Mouse (Mus musculus) CH12F3 (cell line): ENCODE measurements around the gene Siglecg.
"Not testable (repeated sequence)": the region's sequence is repeated elsewhere in the genome, so short reads cannot be mapped to it uniquely, and the experiment has no call there.

Source experiments
- in situ Hi-C: fragments of 300-500 bp; cut with MboI; formaldehyde crosslinking; loops from 2 replicates; pipeline ENCODE4 v1.14.3; 2020; ENCODE audit warnings: low sequenced_read_pairs

The Siglecg gene

DNA sequence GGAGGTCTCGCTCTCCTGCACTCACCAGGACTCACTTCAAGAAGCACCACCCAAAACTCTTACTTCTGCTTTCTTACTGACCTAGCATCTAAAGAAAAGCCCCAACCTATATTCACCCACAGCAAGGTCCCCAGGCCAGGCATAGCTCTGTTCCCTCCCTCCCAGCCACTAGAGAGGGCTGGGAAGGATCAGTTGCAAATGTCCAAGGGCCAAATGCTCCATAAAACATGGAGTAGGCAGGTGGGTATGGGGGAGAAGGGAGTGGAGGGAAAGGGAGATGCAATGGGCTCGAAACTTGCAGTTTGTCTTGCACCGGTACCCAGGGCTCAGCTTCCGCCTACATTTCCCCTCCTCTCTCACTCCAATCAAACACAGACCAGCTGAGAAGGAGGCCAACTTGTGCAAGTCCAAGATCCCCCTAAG lies at the start of gene Siglecg:
Gene Siglecg (plus strand): TSS at position 74 of the 423 bp plus-strand sequence.
- in situ Hi-C loops, result no loop called here

DNA sequence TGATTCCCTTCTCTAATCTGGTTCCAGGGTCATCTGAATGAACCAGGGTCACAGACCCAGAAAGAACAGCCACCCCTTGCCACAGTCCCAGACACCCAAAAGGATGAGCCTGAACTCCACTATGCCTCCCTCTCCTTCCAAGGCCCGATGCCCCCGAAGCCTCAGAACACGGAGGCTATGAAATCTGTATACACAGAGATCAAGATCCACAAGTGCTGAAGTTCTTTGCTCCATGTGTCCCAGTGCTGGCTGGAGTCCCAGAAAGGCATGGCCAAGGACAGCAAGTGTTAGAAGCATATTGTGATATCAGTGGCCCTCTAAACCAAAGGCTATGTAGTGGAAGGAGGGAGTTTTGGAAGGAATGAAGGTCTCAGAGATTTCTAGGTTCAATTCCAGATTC lies 49.4 kb upstream of the Siglecg start:
- in situ Hi-C loops, result no loop called here

DNA sequence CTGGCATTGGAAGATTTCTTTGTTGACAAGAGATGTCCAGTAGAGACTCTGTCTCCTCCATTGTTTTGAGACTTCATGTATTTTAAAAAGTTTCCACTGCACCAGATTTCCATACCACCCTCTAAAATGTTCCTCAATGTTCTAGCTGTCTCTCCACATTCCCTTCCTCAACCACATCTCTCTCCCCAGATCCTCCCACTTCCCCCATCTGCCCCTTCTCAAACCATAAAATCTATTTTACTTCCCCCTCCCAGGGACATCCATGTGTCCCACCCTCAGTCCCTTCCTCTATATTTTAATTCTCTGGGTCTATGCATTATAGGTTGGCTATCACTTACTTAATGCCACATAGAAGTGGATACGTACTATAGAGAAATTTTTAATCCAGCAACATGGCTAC lies 46.6 kb upstream of the Siglecg start:
- in situ Hi-C loops, result no loop called here

DNA sequence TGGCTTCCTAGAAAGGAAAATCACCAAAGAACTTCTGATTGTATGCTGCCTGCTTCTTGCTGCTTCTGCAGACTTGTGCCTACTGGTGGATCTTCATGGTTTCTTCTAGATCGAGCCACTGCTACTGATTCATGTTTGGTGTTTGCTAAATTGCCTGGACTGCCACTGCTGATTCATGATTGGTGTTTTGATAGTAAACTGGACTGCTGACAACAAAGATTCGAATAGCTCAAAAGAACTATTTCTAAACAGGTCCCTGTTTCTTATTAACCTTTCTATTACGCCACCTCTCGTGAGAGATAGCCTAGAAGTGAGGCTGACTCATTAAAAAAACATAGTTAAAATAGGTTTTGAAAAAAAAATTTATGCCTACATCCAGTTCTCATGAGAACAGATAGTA lies 46.0 kb upstream of the Siglecg start:
- in situ Hi-C loops, result no loop called here

DNA sequence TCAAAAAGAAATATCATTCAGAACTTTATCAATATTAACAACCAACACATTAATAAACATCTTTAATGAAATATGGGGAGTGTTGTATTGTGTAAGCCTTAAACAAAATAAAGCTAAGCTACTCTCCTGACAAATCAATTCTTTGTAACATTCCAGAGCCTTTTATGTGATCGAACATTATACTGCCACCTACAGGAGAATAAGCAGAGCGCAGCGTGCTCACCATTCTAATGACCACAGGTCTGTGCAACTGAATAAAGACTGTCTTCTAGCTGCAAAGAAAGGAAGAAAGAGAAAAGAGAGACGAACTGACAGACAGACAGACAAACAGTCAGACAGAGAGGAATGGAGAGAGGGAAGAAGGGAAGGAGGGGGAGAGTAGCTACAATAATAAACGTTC lies 29.8 kb upstream of the Siglecg start:
- in situ Hi-C loops, result loop anchor here (10.0 kb wide), 1 partner anchor 57 kb away; the partner anchor contains the start of gene Nkg7

DNA sequence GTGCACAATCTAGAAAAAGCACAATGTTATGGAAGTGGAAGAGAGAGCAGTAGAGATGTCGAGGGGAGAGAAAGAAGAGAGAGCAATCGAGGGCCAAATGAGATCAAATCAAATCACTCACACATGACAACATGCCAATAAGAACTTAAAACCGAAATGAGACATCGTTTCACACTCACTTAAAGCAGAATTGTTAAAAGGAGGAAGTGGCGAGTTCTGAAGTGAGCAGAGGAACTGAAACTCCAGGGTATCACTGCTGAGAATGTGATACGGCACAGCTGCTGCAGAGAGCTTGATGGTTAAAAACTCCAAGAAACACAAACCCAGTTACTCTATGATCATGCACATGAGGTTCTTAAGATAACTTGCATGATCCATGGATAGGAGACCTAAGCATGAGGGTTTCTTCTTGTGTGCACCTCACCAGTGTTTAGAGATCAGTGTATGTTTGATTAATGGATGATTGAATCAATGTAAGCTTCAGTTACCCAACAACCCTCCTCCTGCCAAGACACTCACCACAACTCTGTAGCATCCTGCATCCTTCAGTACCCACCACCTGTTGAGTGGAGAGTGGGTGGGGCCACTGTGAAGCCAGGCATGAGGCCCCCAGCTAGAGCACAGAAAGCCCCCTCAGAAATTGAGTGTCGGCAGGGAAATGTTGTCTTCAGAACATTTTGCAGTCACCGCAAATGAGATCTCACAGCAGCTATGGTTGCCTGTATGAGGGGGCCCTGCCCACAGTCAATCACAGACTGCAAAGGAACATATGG lies 15.5 kb upstream of the Siglecg start:
- in situ Hi-C loops, result no loop called here

DNA sequence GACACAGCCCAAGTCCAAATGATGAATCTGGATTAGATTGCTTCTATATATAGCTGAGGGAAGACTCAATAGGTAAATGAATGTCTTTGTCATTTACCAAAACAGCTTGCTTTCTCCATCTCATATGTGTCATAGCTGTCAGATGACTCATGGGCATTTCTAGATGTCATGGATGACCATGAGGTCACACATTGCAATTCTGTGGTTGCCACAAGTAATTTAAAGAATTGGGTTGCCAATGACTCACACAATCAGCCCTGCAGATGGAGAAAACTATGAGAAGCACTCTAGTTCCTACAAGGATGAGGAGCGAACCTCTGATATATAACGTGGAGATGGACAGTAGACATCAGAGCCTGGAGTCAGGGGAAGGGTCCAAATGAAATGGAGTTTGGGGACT lies 8.5 kb upstream of the Siglecg start:
- in situ Hi-C loops, result no loop called here

DNA sequence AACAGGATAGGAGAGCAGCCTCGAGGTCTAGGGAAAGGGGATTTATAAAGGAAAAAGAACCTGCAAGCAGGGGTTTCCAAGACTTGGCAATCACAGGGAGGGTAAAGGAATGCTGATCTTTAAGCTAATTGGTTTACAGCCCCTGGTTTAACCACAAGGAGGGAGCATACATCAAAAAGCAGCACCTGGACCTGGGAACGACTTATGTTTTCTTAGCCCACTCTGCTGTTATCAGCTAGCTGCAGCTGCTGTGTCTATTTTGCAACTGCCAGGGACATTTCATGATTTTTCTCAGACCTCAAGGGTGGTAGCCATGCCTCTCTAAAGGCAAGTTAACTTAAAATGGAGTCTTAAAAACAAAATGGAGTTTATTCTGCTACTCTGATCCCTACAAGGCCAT lies 5.3 kb upstream of the Siglecg start:
- in situ Hi-C loops, result no loop called here

DNA sequence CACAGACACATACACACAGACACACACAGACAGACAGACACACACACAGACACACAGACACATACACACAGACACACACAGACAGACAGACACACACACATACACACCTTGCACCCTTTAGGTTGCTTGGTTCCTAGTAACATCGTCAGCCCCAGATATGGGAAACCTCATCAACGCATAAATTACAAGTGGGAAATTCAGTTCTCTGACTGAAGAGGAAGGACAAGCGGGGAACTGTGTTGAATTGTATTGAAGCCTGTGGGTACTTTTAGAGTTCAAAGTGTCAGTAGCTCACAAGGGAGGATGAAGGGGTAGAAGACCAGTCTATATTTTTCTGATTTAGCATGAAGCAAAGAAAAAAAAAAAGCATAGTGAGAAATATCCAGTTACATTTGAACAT lies 431 bp upstream of the Siglecg start:
- in situ Hi-C loops, result no loop called here

DNA sequence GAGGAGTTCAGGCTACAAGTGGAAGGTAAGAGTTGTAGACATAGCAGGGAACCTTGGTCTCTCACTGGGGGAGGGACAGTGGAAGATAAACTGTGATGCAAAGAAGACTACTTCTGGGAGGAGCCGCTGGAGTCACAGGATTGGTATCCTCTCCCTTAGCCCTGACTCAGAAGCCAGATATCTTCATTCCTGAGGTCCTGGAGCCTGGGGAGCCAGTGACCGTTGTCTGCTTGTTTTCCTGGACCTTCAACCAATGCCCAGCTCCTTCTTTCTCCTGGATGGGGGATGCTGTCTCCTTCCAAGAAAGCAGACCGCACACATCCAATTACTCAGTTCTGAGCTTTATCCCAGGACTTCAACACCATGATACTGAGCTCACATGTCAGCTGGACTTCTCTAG lies 1.1 kb downstream of the Siglecg start:
- in situ Hi-C loops, result no loop called here

DNA sequence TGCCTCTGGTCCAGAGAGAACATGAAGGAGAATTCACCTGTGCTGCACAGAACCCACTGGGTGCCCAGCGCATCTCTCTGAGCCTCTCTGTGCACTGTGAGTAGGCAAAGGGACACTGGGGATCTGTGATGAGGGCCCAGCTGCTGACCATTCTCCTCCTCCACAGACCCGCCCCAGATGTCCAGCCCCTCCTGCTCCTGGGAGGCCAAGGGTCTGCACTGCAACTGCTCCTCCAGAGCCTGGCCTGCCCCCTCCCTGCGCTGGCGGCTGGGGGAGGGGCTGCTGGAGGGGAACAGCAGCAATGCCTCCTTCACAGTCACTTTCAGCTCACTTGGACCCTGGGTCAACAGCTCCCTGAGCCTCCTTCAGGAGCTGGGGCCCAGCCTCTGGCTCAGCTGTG lies 3.7 kb downstream of the Siglecg start:
- in situ Hi-C loops, result not testable (repeated sequence)

DNA sequence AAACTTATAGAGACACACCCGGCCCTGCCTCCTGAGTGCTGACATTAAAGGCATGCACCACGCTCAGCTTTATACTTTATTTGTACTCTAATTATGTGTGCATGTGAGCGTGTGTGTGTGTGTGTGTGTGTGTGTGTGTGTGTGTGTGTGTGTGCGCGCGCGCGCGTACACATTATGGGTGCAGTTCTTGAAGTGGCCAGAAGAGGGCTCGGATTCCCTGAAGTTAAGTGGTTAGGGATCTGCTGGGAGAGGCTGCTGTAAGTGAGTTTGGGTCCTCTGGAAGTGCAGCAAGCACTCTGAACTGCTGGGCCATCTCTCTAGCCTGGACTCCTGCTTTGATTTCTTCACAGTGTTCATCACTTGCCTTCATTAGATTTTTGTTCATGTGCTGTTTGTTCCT lies 9.3 kb downstream of the Siglecg start:
- in situ Hi-C loops, result no loop called here

DNA sequence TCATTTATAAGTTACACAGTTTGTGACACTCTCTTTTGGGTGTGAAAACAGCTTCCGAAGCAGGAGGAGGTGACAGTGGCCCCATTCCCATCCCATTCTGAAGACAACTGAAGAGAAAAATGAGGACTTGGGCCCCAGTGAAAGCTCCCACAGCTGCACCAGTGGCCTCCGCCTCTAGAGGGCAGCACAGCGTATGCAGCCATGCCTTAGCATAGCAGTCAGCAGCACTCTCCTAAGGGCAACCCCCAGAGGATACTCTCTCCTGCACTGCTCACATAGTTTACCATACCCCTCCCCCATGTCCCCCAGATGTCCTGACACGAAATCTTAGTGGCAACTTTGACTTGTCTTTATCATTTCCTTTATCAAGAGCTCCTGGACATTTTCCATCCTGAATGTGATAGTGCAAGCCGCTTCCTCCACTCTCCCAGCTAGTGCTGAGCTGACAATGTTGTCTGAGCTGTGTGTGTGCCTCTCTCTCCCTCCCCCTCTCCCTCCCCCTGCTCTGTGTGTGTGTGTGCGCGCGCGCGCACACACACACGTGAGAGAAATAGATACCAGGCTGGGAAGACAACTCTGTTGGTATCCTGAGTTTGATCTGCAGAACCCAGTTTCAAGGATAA lies 15.1 kb downstream of the Siglecg start:
- in situ Hi-C loops, result no loop called here

DNA sequence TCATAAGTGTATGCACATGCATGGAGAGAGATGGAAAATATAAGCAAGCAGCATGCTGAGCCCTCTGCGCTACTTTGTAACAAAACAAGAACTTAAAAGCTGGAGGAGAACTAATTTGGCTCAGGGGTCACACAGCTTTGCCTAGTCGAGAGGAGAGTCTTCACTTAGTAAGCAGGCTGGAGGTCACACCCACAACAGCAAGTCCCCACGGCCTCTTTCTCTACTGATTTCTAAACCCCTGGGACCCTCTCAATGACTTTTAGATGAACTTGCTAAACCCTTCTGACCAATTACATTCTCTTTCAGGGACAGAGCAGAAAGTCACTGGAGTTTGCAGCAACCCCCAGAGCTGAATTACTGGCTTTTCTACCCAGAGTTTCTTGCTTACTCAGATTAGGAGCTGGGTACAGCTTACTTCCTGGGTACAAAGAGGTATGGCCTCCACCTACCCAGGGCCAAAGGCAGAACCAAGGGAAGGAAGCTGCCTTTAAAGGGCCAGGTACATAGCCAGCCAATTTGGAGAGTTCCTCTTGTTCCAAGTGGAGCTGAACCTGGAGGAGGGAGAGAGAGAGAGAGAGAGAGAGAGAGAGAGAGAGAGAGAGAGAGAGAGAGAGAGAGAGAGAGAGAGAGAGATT lies 16.1 kb downstream of the Siglecg start:
- in situ Hi-C loops, result no loop called here

DNA sequence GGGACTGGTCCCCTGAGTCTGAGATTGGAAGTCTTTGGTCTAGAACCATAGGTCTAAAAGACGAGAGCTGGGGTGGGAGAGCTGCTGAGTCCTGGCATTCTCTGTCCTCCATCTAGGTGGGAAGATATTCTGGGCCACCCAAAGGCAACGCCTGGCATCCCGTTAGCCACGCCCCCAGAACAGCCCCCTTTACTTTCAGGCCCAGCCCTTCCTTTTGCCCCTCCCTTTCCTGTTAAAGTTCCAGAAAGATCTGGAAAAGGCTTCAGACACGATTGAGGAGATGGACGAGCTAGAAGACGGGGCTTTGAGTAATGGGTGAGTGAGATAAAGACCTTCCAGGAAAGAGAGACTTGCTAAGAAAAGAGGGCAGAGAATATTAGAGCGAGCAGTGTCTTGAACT lies 19.4 kb downstream of the Siglecg start, which contains the start of gene Lim2:
Gene Lim2 (plus strand): TSS at position 265 of the 400 bp plus-strand sequence.
- in situ Hi-C loops, result no loop called here

DNA sequence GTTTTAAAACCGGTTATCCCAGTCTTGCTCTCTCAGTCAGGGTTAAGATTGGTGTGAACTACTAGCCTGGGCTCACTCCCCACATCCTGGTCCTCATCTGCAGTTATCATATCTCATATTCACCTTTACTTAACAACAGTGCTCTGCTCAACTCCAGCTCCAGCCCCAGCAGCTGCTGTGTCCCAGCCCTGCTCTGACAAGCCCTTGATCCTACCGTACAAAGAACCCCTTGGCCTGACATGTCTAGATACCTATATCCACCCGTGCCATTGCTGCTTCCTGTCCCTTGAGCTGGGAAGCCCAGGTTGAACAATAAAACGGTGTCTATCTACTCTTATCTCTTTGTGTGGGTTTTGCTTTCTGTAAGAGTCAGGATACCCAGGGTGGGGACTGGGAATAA lies 21.5 kb downstream of the Siglecg start:
- in situ Hi-C loops, result no loop called here

DNA sequence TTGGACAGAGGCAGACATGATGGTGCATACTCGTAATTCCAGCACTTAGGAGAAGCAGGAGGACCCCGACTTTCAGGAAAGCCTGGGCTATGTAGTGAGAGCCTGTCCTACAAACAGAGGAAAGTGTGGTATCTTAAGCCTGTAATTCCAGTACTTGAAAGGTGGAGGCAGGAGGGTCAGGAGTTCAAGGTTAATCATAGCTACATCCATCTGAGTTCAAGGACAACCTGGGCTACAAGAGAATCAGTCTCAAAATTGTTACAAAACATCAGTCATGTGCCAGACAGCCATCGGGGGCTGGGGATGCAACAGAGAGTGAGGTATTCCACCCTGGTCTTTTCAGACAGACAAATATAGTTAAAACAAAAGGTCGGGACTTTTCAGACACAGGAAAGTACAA lies 24.9 kb downstream of the Siglecg start:
- in situ Hi-C loops, result loop anchor here (10.0 kb wide), 1 partner anchor 58 kb away; no protein-coding TSS in a partner anchor

DNA sequence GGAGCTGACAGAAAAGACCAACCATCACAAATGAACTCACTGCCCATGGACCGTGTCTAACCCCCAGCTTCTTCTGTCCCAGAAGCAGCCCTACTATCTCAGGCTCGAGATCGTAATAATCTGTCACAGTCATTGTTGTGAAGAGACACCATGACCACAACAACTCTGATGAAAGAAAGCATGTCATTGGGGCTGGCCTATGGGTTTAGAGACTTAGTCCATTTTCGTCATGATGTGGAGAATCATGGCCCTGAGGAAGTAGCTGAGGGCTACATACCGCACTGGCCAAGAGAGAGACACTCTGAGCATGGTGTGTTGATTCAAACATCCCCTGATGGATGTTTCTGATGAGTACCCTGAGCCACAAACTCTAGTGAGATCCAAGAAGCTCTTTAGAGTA lies 26.7 kb downstream of the Siglecg start:
- in situ Hi-C loops, result loop anchor here (10.0 kb wide), 1 partner anchor 60 kb away; no protein-coding TSS in a partner anchor

DNA sequence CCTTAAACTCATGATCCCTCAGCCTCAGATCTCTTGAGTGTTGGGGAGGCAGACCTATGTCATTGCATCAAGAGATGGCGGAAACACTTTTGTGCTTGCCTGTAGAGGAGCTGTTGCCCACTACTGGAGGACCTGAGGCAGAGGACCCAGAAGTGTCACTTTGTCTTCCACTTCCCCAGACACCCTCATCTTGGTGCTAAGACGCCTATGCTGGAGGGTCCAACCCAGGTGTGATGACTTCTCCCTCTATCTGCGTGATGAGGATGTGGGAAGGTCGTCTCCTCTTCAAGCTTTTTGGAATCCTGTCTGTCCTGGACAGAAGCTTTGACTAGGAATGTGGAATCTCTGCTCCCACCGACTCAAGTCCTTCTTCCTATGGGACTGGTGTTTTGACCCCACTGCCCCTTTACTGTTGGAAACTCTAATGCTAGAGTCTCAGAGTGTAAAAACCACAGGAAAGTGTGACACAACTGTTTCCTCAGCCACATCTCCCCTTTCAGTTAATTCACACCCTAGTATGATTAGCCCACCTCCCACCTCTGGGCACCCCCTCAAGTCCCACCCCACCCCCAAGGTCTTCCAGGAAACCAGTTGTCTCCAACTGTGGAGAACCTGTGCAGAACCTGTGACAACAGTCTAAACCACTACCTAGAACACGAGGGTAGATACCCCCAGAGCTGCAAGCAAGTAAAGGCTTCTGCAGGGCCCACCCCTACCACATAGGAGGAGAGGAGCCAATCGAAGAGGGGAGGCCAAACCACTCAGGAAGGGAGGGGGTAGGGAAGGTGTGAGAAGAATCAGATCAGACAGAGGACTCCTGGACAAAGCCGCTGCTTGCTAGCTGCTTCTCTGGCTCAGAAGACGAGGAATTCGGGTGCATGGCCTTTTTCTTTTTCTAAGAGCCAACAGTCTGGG lies 28.6 kb downstream of the Siglecg start, which contains the start of gene Nkg7:
Gene Nkg7 (plus strand): TSS at position 733 of the 915 bp plus-strand sequence.
- in situ Hi-C loops, result loop anchor here (10.0 kb wide), 1 partner anchor 62 kb away; no protein-coding TSS in a partner anchor

DNA sequence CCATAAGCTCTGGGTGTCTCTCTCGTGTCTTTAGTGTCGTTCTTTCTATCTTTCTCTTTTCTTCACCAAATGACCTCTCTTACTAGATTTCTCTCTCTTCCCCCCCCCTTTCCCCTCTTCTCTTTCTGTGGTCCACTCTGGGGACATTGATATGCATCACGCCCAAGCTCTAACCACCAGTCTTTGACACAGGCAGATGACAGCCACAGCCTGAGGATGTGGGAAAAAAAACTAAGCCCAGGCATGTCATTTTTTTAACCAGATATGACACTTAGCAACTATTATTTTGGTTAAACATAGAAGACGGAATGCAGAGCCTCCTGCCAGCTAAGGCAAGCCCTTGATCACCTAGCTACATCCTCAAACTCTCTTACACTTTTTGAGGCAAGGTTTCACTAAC lies 30.6 kb downstream of the Siglecg start:
- in situ Hi-C loops, result loop anchor here (10.0 kb wide), 1 partner anchor 64 kb away; no protein-coding TSS in a partner anchor

DNA sequence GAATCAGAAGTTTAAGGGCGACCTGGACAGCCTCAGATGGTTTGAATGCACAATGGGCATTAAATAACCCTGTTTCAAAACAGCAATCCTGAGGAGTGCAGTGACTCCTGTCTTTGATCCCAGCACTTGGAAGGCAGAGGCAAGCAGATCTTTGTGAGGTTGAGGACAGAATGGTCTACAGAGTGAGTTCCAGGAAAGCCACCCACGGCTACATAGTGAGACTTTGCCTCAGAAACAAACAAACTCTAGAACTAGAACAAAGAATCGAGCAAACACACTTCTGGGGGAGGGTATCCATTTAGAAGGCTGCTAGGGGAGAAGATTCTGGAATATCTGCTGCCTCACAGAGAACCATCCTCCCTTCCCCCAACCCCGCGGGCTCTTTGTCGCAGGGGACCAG lies 32.5 kb downstream of the Siglecg start, which contains the start of gene Cldnd2:
Gene Cldnd2 (plus strand): TSS at position 301 of the 400 bp plus-strand sequence.
- in situ Hi-C loops, result no loop called here
